Mouse (Mus musculus) heart, postnatal 4 days (tissue): ENCODE data around the gene Ndufs1. TPM values are rescaled to one million over a fixed set of nuclear protein-coding genes. Genes with fewer than 3 reads are reported as not detected.
"Not testable (repeated sequence)": the region's sequence is repeated elsewhere in the genome, so short reads cannot be mapped to it uniquely, and the experiment has no call there.

Experiments used
- DNase-seq: peaks from one replicate; pipeline ENCODE4 v3.0.0; 2021
- total RNA-seq, 2 experiments: library from RNA; stranded (reverse); gene quantifications; 2 replicates each; pipeline ENCODE4 v1.2.3; 2021

Ndufs1 gene
- total RNA-seq, 2 experiments from 2014 or later: 533 to 564 TPM

GRCm38 (mm10) chr1:63182636-63183270 is 6.1 kb upstream of the Ndufs1 start:
- DNase-seq: peak; percentile 66

GRCm38 (mm10) chr1:63182212-63182611 is 5.6 kb upstream of the Ndufs1 start:
- DNase-seq: peak; percentile 81

DNA sequence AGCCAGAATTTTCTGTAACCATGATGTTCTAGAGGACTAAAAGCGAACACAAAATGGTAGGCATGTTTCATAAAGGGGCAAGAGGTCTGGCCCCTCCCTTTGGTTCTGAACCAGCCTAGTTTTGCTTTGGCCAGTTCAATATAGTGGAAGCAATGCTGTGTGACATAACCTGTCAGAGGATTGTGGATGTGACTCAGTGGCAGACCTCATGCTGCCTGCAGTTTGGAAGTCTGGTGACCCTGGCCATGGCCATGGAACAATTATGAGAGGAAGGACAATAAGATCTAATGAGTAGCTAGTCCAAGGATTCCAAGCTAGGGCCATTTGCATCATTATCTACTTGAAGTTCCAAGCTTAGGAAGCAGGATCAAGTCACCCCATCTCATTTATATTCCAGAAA is 4.8 kb upstream of the Ndufs1 start:
- no peak for DNase-seq

DNA sequence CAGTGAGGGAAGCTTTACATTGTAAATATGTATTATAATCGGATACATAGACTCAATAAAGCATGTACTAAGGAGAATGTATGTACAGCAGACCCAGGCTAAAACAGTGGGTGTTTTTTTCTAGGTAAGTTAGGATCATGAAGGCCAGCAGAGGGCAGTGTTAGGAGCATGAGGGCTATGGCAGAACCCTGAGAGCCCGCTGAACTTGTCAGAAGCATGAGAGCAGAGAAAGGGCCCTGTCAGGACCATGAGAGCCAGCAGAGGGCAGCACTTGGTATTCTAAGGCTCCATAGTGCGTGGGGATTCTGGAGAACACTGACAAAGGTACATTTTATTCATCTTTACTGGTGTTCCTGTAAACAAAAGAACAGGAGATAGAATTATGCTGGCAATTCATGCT is 4.4 kb upstream of the Ndufs1 start:
- DNase-seq: peak; percentile 96

GRCm38 (mm10) chr1:63180575-63180974 is 3.9 kb upstream of the Ndufs1 start:
- not testable (repeated sequence) for DNase-seq

- DNase-seq: no peak
Observed at GRCm38 (mm10) chr1:63180122-63180521, 3.5 kb upstream of the Ndufs1 start.

DNA sequence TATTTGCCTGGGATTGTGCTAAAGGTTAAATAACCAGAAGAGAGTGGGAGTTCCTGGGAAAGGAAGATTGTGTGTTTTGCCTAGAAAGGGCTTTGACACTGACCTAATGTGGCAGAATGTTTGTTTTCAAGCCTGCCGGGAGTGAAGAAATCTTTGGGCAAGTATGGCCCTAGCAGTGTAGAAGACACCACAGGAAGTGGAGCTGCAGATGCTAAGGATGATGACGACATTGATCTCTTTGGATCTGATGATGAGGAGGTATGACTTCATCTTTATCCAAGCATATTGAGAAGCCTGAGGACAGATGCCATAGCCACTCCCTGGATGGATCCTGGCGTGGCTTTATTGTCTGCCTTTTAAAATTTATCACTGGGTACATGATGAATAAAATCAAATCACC is 1.7 kb upstream of the Ndufs1 start:
- no peak for DNase-seq

GRCm38 (mm10) chr1:63176259-63176603 is 402 bp downstream of the Ndufs1 start:
- DNase-seq: no peak

- peak; percentile 29 for DNase-seq
Observed at GRCm38 (mm10) chr1:63175853-63176252, 780 bp downstream of the Ndufs1 start.

DNA sequence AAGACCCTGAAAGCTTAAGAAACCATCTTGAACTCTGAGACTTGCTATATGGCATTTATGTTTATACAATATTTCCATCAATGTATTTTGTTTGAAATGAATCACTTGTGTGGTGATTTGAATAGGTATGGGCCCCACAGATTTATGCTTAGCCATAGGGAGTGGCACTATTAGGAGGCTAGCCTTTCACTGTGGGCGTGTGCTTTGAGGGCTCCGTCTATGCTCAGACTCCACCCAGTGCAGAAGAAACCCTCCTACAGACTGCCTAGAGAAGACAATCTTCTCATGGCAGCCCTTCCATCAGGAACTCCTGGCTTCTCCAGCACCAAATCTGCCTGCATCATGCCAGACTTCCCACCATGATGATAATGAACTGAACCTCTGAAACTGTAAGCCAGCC is 8.0 kb downstream of the Ndufs1 start:
- DNase-seq: no peak

GRCm38 (mm10) chr1:63140231-63140630 is 36.4 kb downstream of the Ndufs1 start:
- DNase-seq: no peak

- DNase-seq: not testable (repeated sequence)
Observed at GRCm38 (mm10) chr1:63138586-63138985, 38.0 kb downstream of the Ndufs1 start.

DNA sequence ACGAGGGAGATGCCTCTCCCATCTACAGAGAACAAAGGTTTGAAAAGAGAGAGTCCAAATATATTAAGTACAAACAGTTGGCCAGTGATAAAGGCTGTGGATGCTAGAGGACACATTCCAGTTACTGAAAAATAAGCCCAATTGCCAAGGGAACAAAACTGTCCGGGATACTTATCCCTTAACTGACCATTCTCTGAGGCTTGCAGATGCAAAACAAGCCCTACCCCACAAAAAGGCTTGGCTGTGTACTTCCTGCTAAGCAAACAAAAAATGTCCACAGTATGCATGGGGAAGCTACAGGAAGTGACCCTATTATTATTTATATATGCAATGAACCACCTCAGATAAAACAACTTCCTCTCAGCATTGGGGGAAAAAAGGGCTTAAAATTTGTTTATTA is 38.7 kb downstream of the Ndufs1 start:
- no peak for DNase-seq

GRCm38 (mm10) chr1:63134530-63134929 is 42.1 kb downstream of the Ndufs1 start:
- DNase-seq: no peak

- no peak for DNase-seq
Observed at GRCm38 (mm10) chr1:63131766-63132165, 44.9 kb downstream of the Ndufs1 start.

GRCm38 (mm10) chr1:63130883-63131282 is 45.8 kb downstream of the Ndufs1 start:
- DNase-seq: no peak

GRCm38 (mm10) chr1:63129857-63130690 is 46.6 kb downstream of the Ndufs1 start:
- peak; percentile 13 for DNase-seq

- DNase-seq: no peak
Observed at GRCm38 (mm10) chr1:63129273-63129672, 47.4 kb downstream of the Ndufs1 start.

GRCm38 (mm10) chr1:63126206-63126605 is 50.4 kb downstream of the Ndufs1 start:
- DNase-seq: no peak

DNA sequence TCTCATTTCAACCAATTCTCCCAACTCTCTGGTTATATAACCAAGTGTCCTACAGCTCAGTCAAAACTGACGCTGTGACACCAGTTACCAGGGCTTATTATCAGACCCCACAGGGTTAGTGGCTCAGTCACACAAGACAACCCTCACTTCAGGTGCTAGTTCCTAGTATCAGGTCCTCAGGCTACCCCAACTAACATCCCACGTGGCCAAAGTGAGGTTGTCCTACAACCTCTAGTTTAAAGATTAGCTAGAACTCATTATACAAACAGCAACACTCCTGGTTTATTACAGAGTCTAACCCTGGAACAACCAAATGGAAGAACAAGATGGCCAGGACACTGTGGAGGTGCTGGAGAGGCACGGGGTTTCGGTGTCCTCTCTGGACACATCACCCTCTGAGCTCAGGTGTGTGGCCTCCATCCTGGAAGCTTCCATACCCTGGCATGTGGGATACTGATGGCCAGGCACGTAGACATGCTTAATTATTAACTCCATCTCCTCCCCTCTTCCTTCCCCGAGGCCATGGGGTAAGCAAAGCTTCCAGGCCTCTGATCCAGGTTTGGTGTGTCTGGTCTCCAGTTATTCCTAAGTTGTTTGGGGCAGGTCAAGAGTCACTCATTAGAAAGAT is 52.7 kb downstream of the Ndufs1 start:
- DNase-seq: no peak

GRCm38 (mm10) chr1:63122005-63122404 is 54.6 kb downstream of the Ndufs1 start:
- DNase-seq: no peak

DNA sequence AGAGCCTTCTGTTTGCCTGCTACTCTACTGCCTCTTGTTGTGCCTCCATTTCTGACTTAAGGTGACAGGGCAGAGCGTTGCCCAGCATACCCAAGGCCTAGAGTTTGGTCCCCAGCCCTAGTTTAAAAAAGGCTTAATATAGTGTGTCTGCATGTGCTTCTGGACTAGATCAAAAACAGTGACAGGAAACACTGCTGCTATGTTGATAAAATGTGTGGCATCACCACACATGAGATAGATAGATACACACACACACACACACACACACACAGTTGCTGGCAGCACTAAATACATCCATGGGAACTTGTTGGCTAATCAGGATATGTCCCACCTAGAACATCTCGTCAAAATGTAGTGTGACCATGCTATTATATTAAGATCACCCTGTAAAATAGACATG is 56.3 kb downstream of the Ndufs1 start:
- DNase-seq: no peak

- DNase-seq: no peak
Observed at GRCm38 (mm10) chr1:63119675-63120074, 57.0 kb downstream of the Ndufs1 start.

GRCm38 (mm10) chr1:63115540-63115939 is 61.1 kb downstream of the Ndufs1 start:
- DNase-seq: no peak
